Mouse (Mus musculus) brain, embryonic 14.5 days (tissue): ENCODE measurements at regions not wholly inside any gene's neighbourhood (a gene's known extent, or its start where the extent isn't known, plus 50 kb on each side); places are given as distances from the start of the nearest gene placed in this dataset.

Experiments
- CTCF ChIP-seq: fragments of 200-500 bp; IDR thresholded peaks from 2 replicates; pipeline ENCODE4 v1.5.1; 2012; ENCODE audit warnings: inconsistent platforms, mild to moderate bottlenecking, moderate library complexity, borderline replicate concordance; ENCODE audit not compliant: insufficient read depth, insufficient read length; ENCODE audit errors: extremely low read depth
- POLR2A ChIP-seq: fragments of 200-500 bp; IDR thresholded peaks from 2 replicates; pipeline ENCODE4 v1.6.1; 2012; ENCODE audit warnings: mild to moderate bottlenecking, inconsistent platforms, borderline replicate concordance; ENCODE audit not compliant: poor library complexity, insufficient read depth, insufficient read length, severe bottlenecking; ENCODE audit errors: extremely low read depth

DNA sequence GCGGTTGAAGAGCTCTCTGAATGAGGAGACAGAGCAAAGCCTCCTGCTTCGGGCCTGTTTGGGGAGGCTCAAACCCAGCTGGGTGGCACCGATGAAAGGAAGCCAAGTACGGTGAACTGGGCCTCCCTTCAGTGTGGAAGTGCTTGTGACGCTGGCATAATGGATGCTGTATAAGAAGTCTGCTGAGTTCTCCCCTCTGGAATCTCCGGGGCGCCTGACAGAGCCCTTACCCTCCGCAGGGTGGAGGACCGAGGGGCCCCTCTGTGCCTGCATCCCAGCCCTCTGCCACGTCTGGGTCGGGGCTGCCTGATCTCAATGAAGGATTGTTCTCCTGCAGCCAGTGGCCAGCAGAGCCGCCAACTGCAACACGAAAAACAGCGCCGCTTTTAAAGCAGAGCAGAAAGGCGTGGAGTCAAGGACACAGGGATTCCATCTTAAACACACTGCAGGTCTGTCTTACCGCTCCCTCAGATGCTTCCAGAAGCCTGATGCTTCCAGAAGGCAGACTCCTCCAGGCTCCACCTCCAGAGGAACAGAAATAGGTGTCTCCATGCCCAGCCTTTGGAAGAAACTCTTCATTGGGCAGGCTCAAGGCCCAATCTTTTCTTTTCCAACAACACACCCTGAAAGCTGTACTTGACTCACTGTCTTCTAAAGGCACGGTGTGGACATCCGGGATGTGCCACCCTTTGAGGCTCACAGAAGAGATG lies 71.1 kb upstream of the Fndc3b start:
- TF ChIP-seq CTCF (no peak), POLR2A (no peak)
